17 mouse cellular contexts compared by ENCODE assay signal in genomic region chr13:36088168-36088567, GRCm38 (mm10). TPM values are rescaled to one million over a fixed set of nuclear protein-coding genes. Genes with fewer than 3 reads are reported as not detected.
DNase-seq lines count a peak whose midpoint lies in the region; ATAC-seq lines count a peak whose summit lies in the region.
"Had no signal": no experiment of that assay in that cellular context is flagged by ENCODE, and none has a peak within 500 bp of the region (broad histone marks: within the 10 kb centered on the region; RNA-seq: fewer than 3 reads in every experiment).

No protein-coding gene starts in this region.

- 61% methylated on average over 4 of the region's 4 CpGs for WGBS in intestine, embryonic 16.5 days
- WGBS in intestine, embryonic 15.5 days = 57% methylated on average over 4 of the region's 4 CpGs
- WGBS in liver, embryonic 15.5 days (ENCODE audit: insufficient replicate concordance) = 45% methylated on average over 4 of the region's 4 CpGs
- WGBS in midbrain, embryonic 15.5 days = 93% methylated on average over 4 of the region's 4 CpGs

- H3K9me3 ChIP-seq in intestine, embryonic 16.5 days (ENCODE audit: control insufficient read depth, low read length) = no peaks in the 10 kb centered on the region
- no peaks in the 10 kb centered on the region for H3K9me3 ChIP-seq in intestine, embryonic 15.5 days
- H3K9me3 ChIP-seq in liver, embryonic 15.5 days (replicated peaks) = no peaks in the 10 kb centered on the region
- no peaks in the 10 kb centered on the region for H3K9me3 ChIP-seq in midbrain, embryonic 15.5 days
- H3K9me3 ChIP-seq: embryonic facial prominence, embryonic 10.5 days; forebrain, embryonic 13.5 days; limb, embryonic 10.5 days; megakaryocyte, embryonic 14.5 days had no signal

- H3K27me3 ChIP-seq in intestine, embryonic 16.5 days (replicated peaks; ENCODE audit: control insufficient read depth, insufficient read depth, low read length) = no peaks in the 10 kb centered on the region
- no peaks in the 10 kb centered on the region for H3K27me3 ChIP-seq in intestine, embryonic 15.5 days (replicated peaks)
- H3K27me3 ChIP-seq in liver, embryonic 15.5 days = no peaks in the 10 kb centered on the region
- no peaks in the 10 kb centered on the region for H3K27me3 ChIP-seq in midbrain, embryonic 15.5 days (replicated peaks)
- H3K27me3 ChIP-seq: forebrain, embryonic 13.5 days; megakaryocyte, embryonic 14.5 days had no signal

- no peak overlapping the region for H3K4me2 ChIP-seq in intestine, embryonic 16.5 days (ENCODE audit: low read depth, low read length)
- no peak overlapping the region for H3K4me2 ChIP-seq in intestine, embryonic 15.5 days (replicated peaks)
- H3K4me2 ChIP-seq in liver, embryonic 15.5 days = peak overlapping the region; percentile 56; the same call in 1 of the 2 replicates
- no peak overlapping the region for H3K4me2 ChIP-seq in midbrain, embryonic 15.5 days
- H3K4me2 ChIP-seq: forebrain, embryonic 13.5 days had no signal

- H3K4me1 ChIP-seq in intestine, embryonic 16.5 days (ENCODE audit: control insufficient read depth, insufficient read depth, low read length) = peaks cover 4% of the 10 kb centered on the region; the same call in 1 of the 2 replicates
- no peaks in the 10 kb centered on the region for H3K4me1 ChIP-seq in intestine, embryonic 15.5 days (replicated peaks)
- peaks cover 59% of the 10 kb centered on the region for H3K4me1 ChIP-seq in liver, embryonic 15.5 days (replicated peaks)
- H3K4me1 ChIP-seq in midbrain, embryonic 15.5 days = no peaks in the 10 kb centered on the region
- H3K4me1 ChIP-seq: forebrain, embryonic 13.5 days; limb, embryonic 10.5 days had no signal

- no peak overlapping the region for H3K9ac ChIP-seq in intestine, embryonic 16.5 days (ENCODE audit: low read depth, low read length)
- H3K9ac ChIP-seq in intestine, embryonic 15.5 days = no peak overlapping the region
- H3K9ac ChIP-seq in liver, embryonic 15.5 days = 0 out of 2 replicates have a peak overlapping the region, but pooled peaks have one; percentile 5
- H3K9ac ChIP-seq in midbrain, embryonic 15.5 days = no peak overlapping the region
- H3K9ac ChIP-seq: forebrain, embryonic 13.5 days had no signal

- H3K27ac ChIP-seq in intestine, embryonic 16.5 days (ENCODE audit: low read length) = no peak overlapping the region
- H3K27ac ChIP-seq in intestine, embryonic 15.5 days = no peak overlapping the region
- H3K27ac ChIP-seq in liver, embryonic 15.5 days (replicated peaks) = peak overlapping the region; percentile 60
- no peak overlapping the region for H3K27ac ChIP-seq in midbrain, embryonic 15.5 days
- H3K27ac ChIP-seq: embryonic facial prominence, embryonic 10.5 days; forebrain, embryonic 13.5 days; kidney, postnatal 0 days; limb, embryonic 10.5 days had no signal

- no peaks in the 10 kb centered on the region for H3K36me3 ChIP-seq in intestine, embryonic 16.5 days (ENCODE audit: control insufficient read depth, insufficient read depth, low read length)
- H3K36me3 ChIP-seq in intestine, embryonic 15.5 days = no peaks in the 10 kb centered on the region
- H3K36me3 ChIP-seq in liver, embryonic 15.5 days (replicated peaks) = peaks cover 26% of the 10 kb centered on the region
- 0 out of 2 replicates have a peak, but pooled peaks cover 4% of the 10 kb centered on the region for H3K36me3 ChIP-seq in midbrain, embryonic 15.5 days (replicated peaks)
- H3K36me3 ChIP-seq: embryonic facial prominence, embryonic 10.5 days; limb, embryonic 10.5 days had no signal

- DNase-seq in 416B (ENCODE audit: low read depth) (peak; percentile 77), MEL-GATA-1-ER (ENCODE audit: extremely low read depth, low read depth) (peak; percentile 14)
- no peak for DNase-seq in cerebellum, adult 11 months
- DNase-seq in cerebellum, postnatal 36 days = no peak
- DNase-seq: cerebellum, postnatal 10 days; heart, postnatal 4 days; lung, adult 2 months; thymus, postnatal 25 days had no signal

- H3K4me3 ChIP-seq in intestine, embryonic 16.5 days (ENCODE audit: low read length) = no peak overlapping the region
- H3K4me3 ChIP-seq in intestine, embryonic 15.5 days (replicated peaks) = no peak overlapping the region
- no peak overlapping the region for H3K4me3 ChIP-seq in liver, embryonic 15.5 days (replicated peaks)
- H3K4me3 ChIP-seq in midbrain, embryonic 15.5 days = no peak overlapping the region
- H3K4me3 ChIP-seq: embryonic facial prominence, embryonic 10.5 days; forebrain, embryonic 13.5 days; limb, embryonic 10.5 days; megakaryocyte, embryonic 14.5 days had no signal

- ATAC-seq in intestine, embryonic 16.5 days = 0 out of 2 replicates have a peak, but pooled peaks have one; percentile 13
- ATAC-seq in intestine, embryonic 15.5 days = no peak
- ATAC-seq in liver, embryonic 15.5 days (ENCODE audit: insufficient read depth) = no peak
- no peak for ATAC-seq in midbrain, embryonic 15.5 days (replicated peaks)
- ATAC-seq: forebrain, embryonic 13.5 days had no signal

RNA-seq across cellular contexts. Expression of gene Fars2, which starts 29.0 kb away (rescaled TPM):
- polyA plus RNA-seq in intestine, embryonic 16.5 days (2015; fragmentation: Nextera tagmentation; extraction: Ambion mirVana) = 45.1 and 48.2 TPM in 2 replicates
- polyA plus RNA-seq in intestine, embryonic 15.5 days (2015; fragmentation: Nextera tagmentation; extraction: Ambion mirVana) = 41.8 and 48.9 TPM in 2 replicates
- polyA plus RNA-seq in liver, embryonic 15.5 days (2015; fragmentation: Nextera tagmentation; extraction: Ambion mirVana) = 26.7 and 28.3 TPM in 2 replicates
- polyA plus RNA-seq in midbrain, embryonic 15.5 days (2015; fragmentation: Nextera tagmentation; extraction: Ambion mirVana) = 24.2 and 31.6 TPM in 2 replicates

RNA-seq across cellular contexts. Expression of gene Lyrm4, which starts 29.2 kb away (rescaled TPM):
- 20.9 and 22.9 TPM in 2 replicates for polyA plus RNA-seq in intestine, embryonic 16.5 days (2015; fragmentation: Nextera tagmentation; extraction: Ambion mirVana)
- polyA plus RNA-seq in intestine, embryonic 15.5 days (2015; fragmentation: Nextera tagmentation; extraction: Ambion mirVana) = 25.7 and 25.9 TPM in 2 replicates
- 18.4 and 19.5 TPM in 2 replicates for polyA plus RNA-seq in liver, embryonic 15.5 days (2015; fragmentation: Nextera tagmentation; extraction: Ambion mirVana)
- polyA plus RNA-seq in midbrain, embryonic 15.5 days (2015; fragmentation: Nextera tagmentation; extraction: Ambion mirVana) = 37.8 and 41.1 TPM in 2 replicates

Comparison
In these comparisons a context has a peak if more than half of its experiments do, and no peak if none do; other contexts are left out.
1. DNase-seq: peak in 416B (single experiment) and MEL-GATA-1-ER (single experiment); none in cerebellum, adult 11 months (single experiment) and cerebellum, postnatal 36 days (0 of 2).